Mouse (Mus musculus) intestine, embryonic 14.5 days (tissue): Measurements from ENCODE around the gene Zpbp2. TPM values are rescaled to one million over a fixed set of nuclear protein-coding genes. Genes with fewer than 3 reads are reported as not detected.
A peak's percentile ranks its signal among the peaks of the same experiment; 100 is the strongest.

Source experiments
- ATAC-seq: fragments of 200-750 bp; cut with Nextera tagmentation; replicated peaks from 2 replicates; pipeline ENCODE4 v1.8.0; 2017; ENCODE audit warnings: low read depth, moderate number of reproducible peaks, moderate TSS enrichment, moderate library complexity; ENCODE audit not compliant: low FRiP score, low TSS enrichment
- DNase-seq: peaks from one replicate; pipeline ENCODE4 v3.0.0-alpha.2; 2018; ENCODE audit warnings: low spot score
- H3K27ac ChIP-seq: fragments of 300-500 bp; sonication (generic); 2 replicates; pipeline ENCODE4 v1.5.1; 2014; ENCODE audit warnings: low read depth, mild to moderate bottlenecking, control low read depth
- H3K27me3 ChIP-seq: fragments of 300-500 bp; sonication (generic); replicated peaks from 2 replicates; pipeline ENCODE4 v1.6.1; 2014; ENCODE audit warnings: low read length, control low read depth; ENCODE audit not compliant: control insufficient read depth, insufficient read depth
- H3K36me3 ChIP-seq: fragments of 300-500 bp; sonication (generic); 2 replicates; pipeline ENCODE4 v1.6.1; 2014; ENCODE audit warnings: low read length, control low read depth; ENCODE audit not compliant: control insufficient read depth, insufficient read depth
- H3K4me1 ChIP-seq: fragments of 300-500 bp; sonication (generic); replicated peaks from 2 replicates; pipeline ENCODE4 v1.6.1; 2014; ENCODE audit warnings: low read length, control low read depth, mixed read lengths; ENCODE audit not compliant: control insufficient read depth, insufficient read depth
- H3K4me2 ChIP-seq: fragments of 300-500 bp; sonication (generic); 2 replicates; pipeline ENCODE4 v1.6.1; 2014; ENCODE audit warnings: low read length
- H3K4me3 ChIP-seq: fragments of 300-500 bp; sonication (generic); 2 replicates; pipeline ENCODE4 v1.5.1; 2014; ENCODE audit warnings: low read depth, low read length, control low read depth, mixed read lengths
- H3K9ac ChIP-seq: fragments of 300-500 bp; sonication (generic); 2 replicates; pipeline ENCODE4 v1.6.1; 2014; ENCODE audit warnings: mild to moderate bottlenecking, low read length
- H3K9me3 ChIP-seq: fragments of 300-500 bp; sonication (generic); 2 replicates; pipeline ENCODE4 v1.6.1; 2016; ENCODE audit warnings: low read length, control low read depth; ENCODE audit not compliant: control insufficient read depth
- WGBS: fragments of 180-500 bp; shearing (Covaris S2); extraction: QIAGEN DNeasy Blood & Tissue Kit; methylation state at CpG from one replicate; pipeline ENCODE4 v1.1.7; 2014; 5-methylcytosine and 5-hydroxymethylcytosine counted together
- polyA plus RNA-seq: library from polyadenylated mRNA; unstranded; fragments of >200 nt; fragmentation: Nextera tagmentation; extraction: Ambion mirVana; gene quantifications from 2 replicates; pipeline ENCODE4 v1.2.1, GENCODE M21; 2014

The Zpbp2 gene
- polyA plus RNA-seq, 1 experiment from 2014 or later = 0.57 TPM

DNA sequence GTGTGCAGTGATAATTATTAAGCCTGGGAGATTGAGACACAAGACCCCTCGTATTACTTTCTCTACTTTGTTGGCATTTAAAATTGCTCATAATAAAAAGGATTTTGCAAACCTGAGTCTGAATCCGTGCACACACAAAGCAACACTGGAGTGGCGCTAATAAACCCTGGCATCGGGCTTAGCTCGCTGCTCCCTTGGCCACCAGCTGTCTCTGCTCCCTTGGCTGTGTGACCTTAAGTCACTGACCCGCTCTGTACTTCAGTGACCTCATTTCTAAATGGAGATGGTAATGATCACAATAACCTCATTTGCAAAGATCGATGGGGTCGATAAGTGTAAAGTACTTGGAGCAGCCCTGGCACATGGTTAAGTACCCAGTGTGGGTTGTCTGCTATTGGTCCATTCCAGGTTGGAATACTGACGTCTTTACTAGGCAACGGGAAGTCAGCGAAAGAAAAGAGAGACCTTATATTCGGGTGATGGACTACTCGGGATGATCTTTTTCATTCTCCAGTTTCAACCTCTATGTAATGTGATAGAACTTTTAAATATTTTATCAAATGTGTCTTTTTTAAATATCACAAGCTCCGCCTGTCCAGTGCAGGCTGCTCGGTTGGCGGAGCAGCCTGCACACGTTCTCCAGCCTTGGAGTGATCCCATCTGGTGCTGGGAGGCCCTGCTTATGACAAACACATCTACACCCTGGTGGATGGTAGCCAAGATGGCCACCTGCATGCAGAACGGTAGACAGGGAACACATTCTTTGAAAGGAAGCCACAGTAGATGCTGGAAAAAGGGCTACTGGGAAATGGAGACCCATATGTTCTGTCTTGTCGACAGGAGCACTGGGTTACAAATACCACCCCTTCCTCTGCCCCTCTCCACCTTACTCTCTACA lies 39.9 kb downstream of the Zpbp2 start:
- 59% methylated on average over 19 of the region's 19 CpGs for WGBS
- no peak overlapping the region for H3K4me3 ChIP-seq
- ATAC-seq (no peak), DNase-seq (no peak)
- H3K9me3 ChIP-seq = no peaks in the 10 kb centered on the region
- H3K4me1 ChIP-seq = peaks cover 33% of the 10 kb centered on the region
- no peak overlapping the region for H3K9ac ChIP-seq
- no peaks in the 10 kb centered on the region for H3K36me3 ChIP-seq
- H3K4me2 ChIP-seq = no peak overlapping the region
- H3K27ac ChIP-seq = no peak overlapping the region
- no peaks in the 10 kb centered on the region for H3K27me3 ChIP-seq

DNA sequence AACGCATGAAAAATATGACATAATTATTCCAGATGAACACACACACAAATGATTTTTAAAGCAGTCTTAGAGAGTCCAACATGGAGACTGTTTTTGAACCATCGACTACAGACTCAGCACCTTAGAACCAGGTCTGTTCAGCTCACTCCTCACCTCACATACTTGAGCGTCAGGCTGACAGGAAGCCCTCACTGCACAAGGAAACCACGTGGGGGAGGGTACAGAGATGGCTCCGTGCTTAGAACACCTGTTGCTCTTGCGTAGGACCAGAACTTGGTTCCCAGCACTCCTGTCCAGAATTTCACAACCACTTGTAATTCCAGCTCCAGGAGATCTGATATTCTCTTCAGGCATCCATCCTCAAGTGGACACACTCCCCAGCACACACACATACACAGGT lies 44.1 kb downstream of the Zpbp2 start:
- Histone ChIP-seq H3K27ac (no peak overlapping the region), H3K27me3 (peaks cover 9% of the 10 kb centered on the region; the same call in 1 of the 2 replicates), H3K9me3 (no peaks in the 10 kb centered on the region), H3K36me3 (no peaks in the 10 kb centered on the region), H3K4me2 (no peak overlapping the region), H3K9ac (no peak overlapping the region), H3K4me1 (peaks cover 11% of the 10 kb centered on the region), H3K4me3 (no peak overlapping the region)
- DNase-seq (no peak), ATAC-seq (no peak)
- WGBS = 73% methylated on average over 6 of the region's 6 CpGs

DNA sequence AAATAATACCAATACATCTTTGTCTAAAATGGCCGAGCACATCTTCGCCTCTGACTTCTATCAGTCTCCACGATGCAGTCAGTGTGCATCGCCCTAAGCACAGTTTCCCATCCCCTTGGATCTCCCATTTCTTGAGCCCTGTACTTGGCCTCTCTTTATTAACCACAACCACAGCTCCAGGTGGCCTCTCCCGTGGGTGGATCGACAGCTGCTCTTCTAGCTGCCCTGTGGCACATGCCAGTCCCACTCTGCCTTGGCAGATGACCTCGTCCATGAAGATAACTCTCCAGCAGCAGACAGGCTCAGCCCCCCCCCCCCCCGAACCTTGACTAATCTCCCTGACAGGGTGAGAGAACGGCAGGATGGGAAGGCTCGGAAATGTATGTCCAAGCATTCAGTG lies 44.6 kb downstream of the Zpbp2 start:
- H3K4me1 ChIP-seq = peaks cover 11% of the 10 kb centered on the region
- 74% methylated on average over 10 of the region's 10 CpGs for WGBS
- H3K9ac ChIP-seq = no peak overlapping the region
- no peak overlapping the region for H3K27ac ChIP-seq
- no peak overlapping the region for H3K4me2 ChIP-seq
- H3K9me3 ChIP-seq = no peaks in the 10 kb centered on the region
- DNase-seq (no peak), ATAC-seq (no peak)
- no peak overlapping the region for H3K4me3 ChIP-seq
- no peaks in the 10 kb centered on the region for H3K36me3 ChIP-seq
- peaks cover 9% of the 10 kb centered on the region; the same call in 1 of the 2 replicates for H3K27me3 ChIP-seq

DNA sequence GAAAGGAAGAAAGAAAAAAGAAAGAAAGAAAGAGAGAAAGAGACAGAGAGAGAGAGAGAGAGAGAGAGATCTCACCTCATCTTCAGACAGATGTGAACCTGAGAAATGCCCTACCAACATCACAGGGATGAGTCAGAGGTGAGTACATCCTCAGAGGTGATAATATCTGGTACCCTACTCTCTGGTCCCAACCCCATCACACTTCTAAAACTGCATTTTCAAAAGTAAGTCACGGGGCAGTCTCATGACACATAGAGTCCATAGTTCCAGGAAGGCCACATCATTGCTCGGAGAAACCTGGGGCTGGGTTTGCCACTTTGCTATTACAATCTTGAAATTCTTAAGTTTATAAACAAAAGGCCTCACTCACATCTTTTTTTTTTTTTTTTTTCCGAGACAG lies 45.1 kb downstream of the Zpbp2 start:
- WGBS = 76% methylated on average over 3 of the region's 3 CpGs
- H3K4me3 ChIP-seq = no peak overlapping the region
- no peak overlapping the region for H3K9ac ChIP-seq
- H3K4me1 ChIP-seq = peaks cover 7% of the 10 kb centered on the region
- no peak overlapping the region for H3K27ac ChIP-seq
- peaks cover 9% of the 10 kb centered on the region; the same call in 1 of the 2 replicates for H3K27me3 ChIP-seq
- no peak for DNase-seq
- no peaks in the 10 kb centered on the region for H3K9me3 ChIP-seq
- no peak for ATAC-seq
- H3K4me2 ChIP-seq = no peak overlapping the region
- H3K36me3 ChIP-seq = no peaks in the 10 kb centered on the region

DNA sequence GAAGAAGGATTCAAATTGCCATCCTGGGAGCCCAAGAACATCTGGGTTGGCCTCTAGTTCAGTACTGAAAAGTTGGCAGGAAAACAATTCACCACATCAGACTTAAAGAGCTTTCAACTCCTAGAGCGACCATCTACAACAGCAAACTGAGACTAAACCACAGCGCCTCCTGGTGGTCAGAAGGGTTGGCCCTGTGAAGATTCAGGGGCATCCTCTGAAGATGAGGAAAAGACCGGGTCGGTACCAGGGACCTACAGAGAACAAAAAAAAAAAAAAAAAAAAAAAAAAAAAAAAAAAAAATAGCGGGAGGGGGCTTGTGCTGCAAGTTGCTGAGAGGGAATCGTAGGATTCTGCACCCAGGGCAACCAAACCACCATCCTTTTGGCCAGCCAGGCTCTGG lies 46.5 kb downstream of the Zpbp2 start:
- H3K27me3 ChIP-seq = peaks cover 9% of the 10 kb centered on the region; the same call in 1 of the 2 replicates
- no peak overlapping the region for H3K9ac ChIP-seq
- ATAC-seq (0 out of 2 replicates have a peak, but pooled peaks have one; percentile 37), DNase-seq (peak; percentile 86)
- no peaks in the 10 kb centered on the region for H3K9me3 ChIP-seq
- no peak overlapping the region for H3K27ac ChIP-seq
- H3K4me3 ChIP-seq = no peak overlapping the region
- WGBS = 48% methylated on average over 6 of the region's 6 CpGs
- H3K36me3 ChIP-seq = no peaks in the 10 kb centered on the region
- H3K4me2 ChIP-seq = no peak overlapping the region
- peaks cover under 1% of the 10 kb centered on the region for H3K4me1 ChIP-seq

DNA sequence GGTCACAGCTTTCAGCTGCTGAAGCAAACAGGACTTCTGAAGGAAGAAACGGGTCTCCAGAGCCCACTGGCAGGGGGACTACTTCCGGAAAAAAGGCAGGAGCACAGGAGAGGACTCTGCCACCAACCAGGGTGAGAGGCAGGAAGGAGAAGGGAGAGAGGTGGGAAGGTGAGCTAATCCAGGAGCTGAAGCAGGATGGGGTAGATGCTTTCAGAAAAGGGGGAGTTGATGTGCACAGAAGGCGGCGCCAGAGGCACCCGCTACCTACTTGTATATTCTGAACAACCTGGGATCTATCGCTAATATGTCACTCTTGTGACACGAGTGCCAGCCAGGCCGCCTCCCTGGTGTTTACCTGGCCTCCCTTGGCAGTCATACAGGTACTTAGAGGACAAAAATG lies 47.1 kb downstream of the Zpbp2 start, which contains the start of gene Lrrc3c:
Gene Lrrc3c, plus strand, starts transcription at position 301 of the 400 bp plus-strand sequence.
- peaks cover 9% of the 10 kb centered on the region; the same call in 1 of the 2 replicates for H3K27me3 ChIP-seq
- DNase-seq (no peak), ATAC-seq (no peak)
- H3K9ac ChIP-seq = no peak within 1 kb of the TSS
- H3K36me3 ChIP-seq = no peaks in the 10 kb centered on the region
- no peaks in the 10 kb centered on the region for H3K9me3 ChIP-seq
- no peak within 1 kb of the TSS for H3K4me3 ChIP-seq
- WGBS = 77% methylated on average over 8 of the region's 8 CpGs
- H3K4me2 ChIP-seq = no peak within 1 kb of the TSS
- no peak within 1 kb of the TSS for H3K27ac ChIP-seq
- peaks cover 4% of the 10 kb centered on the region for H3K4me1 ChIP-seq

DNA sequence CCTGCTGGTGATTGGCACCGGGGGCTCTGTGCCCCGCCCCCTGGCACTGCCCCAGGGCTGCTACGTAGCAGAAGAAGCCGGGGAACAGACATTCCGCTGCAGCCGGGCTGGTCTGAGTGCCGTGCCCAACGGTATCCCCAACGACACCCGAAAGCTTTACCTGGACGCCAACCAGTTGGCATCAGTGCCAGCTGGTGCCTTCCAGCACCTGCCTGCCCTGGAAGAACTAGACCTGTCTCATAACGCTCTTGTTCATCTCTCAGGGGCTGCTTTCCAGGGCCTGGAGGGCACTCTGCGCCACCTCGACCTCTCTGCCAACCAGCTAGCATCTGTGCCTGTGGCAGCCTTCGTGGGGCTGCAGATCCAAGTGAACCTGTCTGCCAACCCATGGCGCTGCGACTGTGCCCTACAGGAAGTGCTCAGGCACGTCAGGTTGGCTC lies 48.0 kb downstream of the Zpbp2 start:
- H3K27me3 ChIP-seq = peaks cover 9% of the 10 kb centered on the region; the same call in 1 of the 2 replicates
- no peak for DNase-seq
- no peak for ATAC-seq

DNA sequence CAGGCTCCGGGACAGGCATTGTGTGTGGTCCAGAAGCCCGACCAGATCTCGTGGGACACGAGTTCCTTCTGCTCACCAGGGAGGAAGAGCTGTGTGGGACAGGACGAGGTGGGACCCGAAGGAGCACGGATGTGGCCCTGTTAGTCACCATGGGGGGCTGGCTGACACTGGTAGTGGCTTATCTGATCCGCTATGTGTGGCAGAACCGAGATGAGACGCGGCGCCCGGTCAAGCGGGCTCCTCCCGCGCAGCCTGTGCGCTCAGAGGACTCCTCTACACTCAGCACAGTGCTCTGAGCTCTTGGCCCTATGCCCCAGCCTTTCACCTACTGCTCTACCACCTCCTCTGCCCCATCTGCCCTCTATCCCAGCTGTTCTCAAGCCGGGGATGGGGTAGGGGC lies 48.4 kb downstream of the Zpbp2 start:
- Histone ChIP-seq H3K4me3 (no peak overlapping the region), H3K36me3 (no peaks in the 10 kb centered on the region), H3K9me3 (no peaks in the 10 kb centered on the region), H3K27me3 (peaks cover 9% of the 10 kb centered on the region; the same call in 1 of the 2 replicates), H3K4me2 (no peak overlapping the region), H3K9ac (no peak overlapping the region), H3K4me1 (peaks cover 4% of the 10 kb centered on the region), H3K27ac (no peak overlapping the region)
- DNase-seq (no peak), ATAC-seq (no peak)
- WGBS = 37% methylated on average over 18 of the region's 18 CpGs

More for the DNA sequence above, 48.0 kb downstream of the Zpbp2 start:
- Histone ChIP-seq H3K27ac (no peak overlapping the region), H3K4me3 (no peak overlapping the region), H3K4me2 (no peak overlapping the region), H3K9me3 (no peaks in the 10 kb centered on the region), H3K9ac (no peak overlapping the region), H3K4me1 (peaks cover 4% of the 10 kb centered on the region), H3K36me3 (no peaks in the 10 kb centered on the region)
- WGBS = 59% methylated on average over 18 of the region's 18 CpGs
